Mouse (Mus musculus) small intestine, adult 2 months (tissue): ENCODE measurements around the gene Ptges2. TPM values are rescaled to one million over a fixed set of nuclear protein-coding genes. Genes with fewer than 3 reads are reported as not detected.

Experiments used
- H3K27ac ChIP-seq: fragments of 200-500 bp; 2 replicates; pipeline ENCODE4 v1.5.1; 2012; ENCODE audit warnings: low read depth, low read length, control low read depth, inconsistent platforms; ENCODE audit not compliant: insufficient read depth
- H3K27me3 ChIP-seq: fragments of 200-500 bp; 2 replicates; pipeline ENCODE4 v1.6.1; 2012; ENCODE audit warnings: mild to moderate bottlenecking, moderate library complexity, low read length, inconsistent platforms; ENCODE audit not compliant: control insufficient read depth, insufficient read depth
- H3K36me3 ChIP-seq: fragments of 200-500 bp; 2 replicates; pipeline ENCODE4 v1.6.1; 2012; ENCODE audit warnings: mild to moderate bottlenecking, low read length, control low read depth, inconsistent platforms; ENCODE audit not compliant: control insufficient read depth, insufficient read depth
- H3K4me1 ChIP-seq: fragments of 200-500 bp; 2 replicates; pipeline ENCODE4 v1.6.1; 2012; ENCODE audit warnings: low read length, inconsistent platforms, mixed read lengths; ENCODE audit not compliant: control insufficient read depth, insufficient read depth, insufficient read length
- H3K4me3 ChIP-seq: fragments of 200-500 bp; 2 replicates; pipeline ENCODE4 v1.5.1; 2012; ENCODE audit warnings: low read depth, mild to moderate bottlenecking, control low read depth, inconsistent platforms, low read length, moderate library complexity
- CTCF ChIP-seq: fragments of 200-500 bp; IDR thresholded peaks from 2 replicates; pipeline ENCODE4 v1.5.1; 2012; ENCODE audit warnings: low read depth, mild to moderate bottlenecking, control low read depth, inconsistent platforms, low read length, moderate library complexity, mixed read lengths; ENCODE audit not compliant: insufficient replicate concordance, insufficient read length; ENCODE audit errors: extremely low read depth
- POLR2A ChIP-seq: fragments of 200-500 bp; IDR thresholded peaks from 2 replicates; pipeline ENCODE4 v1.6.1; 2012; ENCODE audit warnings: low read depth, mild to moderate bottlenecking, control low read depth, inconsistent platforms, low read length, moderate library complexity
- WGBS: fragments of 180-500 bp; shearing (Covaris S2); methylation state at CpG from one replicate; pipeline ENCODE4 v1.1.7; 2018; 5-methylcytosine and 5-hydroxymethylcytosine counted together
- polyA plus RNA-seq: library from polyadenylated mRNA; depleted of rRNA; stranded (reverse); fragments of >200 nt; gene quantifications from 2 replicates; pipeline ENCODE4 v1.2.3, GENCODE M21; 2012

Ptges2 gene
- polyA plus RNA-seq, 1 experiment, result 32.6 TPM

DNA sequence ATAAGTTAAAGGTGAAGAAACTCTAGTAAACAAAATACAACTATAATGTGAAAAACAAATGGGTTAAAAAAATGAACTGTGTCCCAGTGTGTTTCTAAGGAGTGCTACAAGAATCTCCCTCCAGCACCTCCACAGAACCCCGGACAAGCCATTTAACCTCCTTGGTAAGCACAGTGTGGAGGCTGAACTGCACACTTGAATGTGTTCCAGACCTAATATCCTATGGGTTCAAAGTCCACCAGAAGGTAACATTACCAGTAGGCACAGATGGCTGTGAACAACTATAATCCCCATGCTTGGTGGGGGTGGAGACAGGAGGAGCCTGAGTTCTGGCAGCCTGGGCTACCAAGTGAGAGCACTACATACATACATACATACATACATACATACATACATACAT, 44.9 kb downstream of the Ptges2 start:
- Histone ChIP-seq H3K4me3 (no peak overlapping the region), H3K4me1 (peaks cover 36% of the 10 kb centered on the region; the same call in 1 of the 2 replicates), H3K36me3 (peaks cover 9% of the 10 kb centered on the region), H3K27me3 (no peaks in the 10 kb centered on the region), H3K27ac (peak overlapping the region; percentile 68)
- WGBS, result 25% methylated on average over 1 of the region's 1 CpGs
- TF ChIP-seq POLR2A (no peak), CTCF (no peak)

DNA sequence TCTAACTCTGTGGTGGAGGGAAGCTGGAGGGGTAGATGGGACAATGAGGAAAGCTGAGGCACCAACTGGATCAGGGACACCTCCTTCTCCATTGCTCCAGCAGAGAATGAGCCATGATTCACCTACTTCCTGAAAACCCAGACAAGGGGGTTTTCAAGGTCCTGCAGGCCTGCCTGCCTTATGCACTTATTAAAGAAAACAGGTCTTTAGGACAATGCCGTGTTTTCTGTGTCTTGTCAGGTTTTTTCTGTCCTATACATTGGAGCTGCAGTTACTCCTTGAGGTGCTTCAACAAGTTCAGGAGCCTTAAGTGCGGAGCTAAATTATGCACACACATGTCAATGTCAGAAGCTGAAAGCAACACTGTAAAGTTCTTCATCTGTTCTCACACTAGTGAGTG, 45.9 kb downstream of the Ptges2 start:
- H3K27me3 ChIP-seq, result no peaks in the 10 kb centered on the region
- H3K36me3 ChIP-seq, result peaks cover 10% of the 10 kb centered on the region
- no peak for TF ChIP-seq POLR2A
- H3K4me1 ChIP-seq, result peaks cover 36% of the 10 kb centered on the region; the same call in 1 of the 2 replicates
- WGBS, result 63% methylated on average over 2 of the region's 2 CpGs
- H3K4me3 ChIP-seq, result no peak overlapping the region
- H3K27ac ChIP-seq, result peak overlapping the region; percentile 68

DNA sequence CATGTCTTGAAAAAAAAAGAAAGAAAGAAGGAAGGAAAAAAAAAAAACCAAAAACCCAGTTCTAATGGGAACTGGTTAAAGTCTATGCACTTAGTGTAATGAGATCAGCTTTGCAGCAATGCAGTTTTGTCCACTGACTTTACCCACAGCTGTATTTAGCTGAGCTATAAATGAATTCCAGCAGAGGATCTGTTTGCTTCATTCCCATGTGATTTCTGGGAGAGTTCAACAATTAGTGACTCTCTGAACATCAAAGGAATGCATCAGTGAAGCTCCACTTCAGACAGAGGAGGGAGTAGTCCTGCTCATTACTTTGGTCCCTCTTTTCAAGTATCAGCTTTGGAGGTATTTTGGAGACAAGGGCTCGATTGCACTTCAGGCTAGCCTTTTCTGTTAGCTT, 49.8 kb downstream of the Ptges2 start:
- Histone ChIP-seq H3K4me3 (no peak overlapping the region), H3K4me1 (peaks cover 26% of the 10 kb centered on the region; the same call in 1 of the 2 replicates), H3K36me3 (peaks cover 12% of the 10 kb centered on the region), H3K27ac (no peak overlapping the region), H3K27me3 (no peaks in the 10 kb centered on the region)
- WGBS, result 33% methylated on average over 1 of the region's 1 CpGs
- TF ChIP-seq CTCF (no peak), POLR2A (no peak)

DNA sequence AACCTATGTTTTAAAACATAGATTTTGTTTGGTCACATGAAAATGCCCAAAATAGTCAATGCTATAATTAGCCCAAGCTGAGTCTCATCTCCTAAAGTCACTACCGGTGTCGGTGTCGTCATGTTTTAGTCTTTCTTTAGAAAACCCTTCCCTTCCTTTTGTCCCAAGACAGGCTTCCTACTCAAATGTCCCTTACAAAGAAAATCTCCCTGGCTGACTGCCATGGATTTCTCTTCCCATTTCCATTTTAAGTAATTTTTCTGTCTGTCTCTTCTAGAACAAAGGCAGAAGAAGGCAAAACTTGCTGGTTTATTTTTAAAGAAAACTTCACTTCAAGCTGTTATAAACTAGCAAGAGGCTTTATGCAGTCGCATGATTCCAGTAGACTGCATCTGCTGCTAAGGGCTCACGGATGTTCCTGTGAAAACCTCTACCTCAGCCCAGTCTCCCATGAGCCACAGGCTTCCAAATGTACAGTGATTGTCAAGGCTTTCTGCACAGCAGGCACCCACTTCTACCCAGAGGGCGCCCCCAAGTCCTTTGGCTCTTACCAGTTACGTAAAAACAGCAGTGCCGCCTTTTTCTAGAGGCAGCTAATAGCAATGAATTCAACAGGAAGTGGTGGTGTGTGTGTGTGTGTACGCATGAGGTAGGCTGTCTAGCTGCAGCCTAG, 51.7 kb downstream of the Ptges2 start:
- WGBS, result 29% methylated on average over 9 of the region's 9 CpGs
- Histone ChIP-seq H3K4me3 (peak overlapping the region; percentile 11; the same call in 1 of the 2 replicates), H3K27me3 (no peaks in the 10 kb centered on the region), H3K27ac (peak overlapping the region; percentile 79), H3K4me1 (peaks cover 14% of the 10 kb centered on the region), H3K36me3 (peaks cover 12% of the 10 kb centered on the region)
- TF ChIP-seq POLR2A, result no peak
- peak; percentile 12; the same call in 1 of the 2 replicates for TF ChIP-seq CTCF

DNA sequence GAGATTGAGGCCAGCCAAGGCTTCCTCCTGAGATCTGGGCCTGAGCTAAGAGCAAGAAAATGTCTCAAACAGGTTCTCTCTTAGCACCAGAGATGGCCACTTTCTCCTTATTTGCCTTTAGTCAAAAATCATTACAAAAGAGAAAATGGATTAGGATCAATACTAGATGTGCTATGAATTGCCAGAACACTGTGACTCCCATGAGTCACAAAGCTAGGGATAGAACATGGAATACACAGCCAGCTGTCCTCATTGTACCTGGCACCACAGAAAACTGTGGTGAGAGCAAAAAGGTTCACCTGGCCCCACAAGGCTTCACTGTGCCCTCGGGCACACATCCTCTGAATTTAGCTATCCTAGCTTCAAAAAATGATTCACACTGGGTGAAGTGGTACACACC, 52.8 kb downstream of the Ptges2 start:
- Histone ChIP-seq H3K27ac (peak overlapping the region; percentile 33; the same call in 1 of the 2 replicates), H3K27me3 (no peaks in the 10 kb centered on the region), H3K4me1 (peaks cover 17% of the 10 kb centered on the region), H3K36me3 (peaks cover 12% of the 10 kb centered on the region), H3K4me3 (no peak overlapping the region)
- 31% methylated on average over 1 of the region's 1 CpGs for WGBS
- TF ChIP-seq POLR2A (no peak), CTCF (no peak)

DNA sequence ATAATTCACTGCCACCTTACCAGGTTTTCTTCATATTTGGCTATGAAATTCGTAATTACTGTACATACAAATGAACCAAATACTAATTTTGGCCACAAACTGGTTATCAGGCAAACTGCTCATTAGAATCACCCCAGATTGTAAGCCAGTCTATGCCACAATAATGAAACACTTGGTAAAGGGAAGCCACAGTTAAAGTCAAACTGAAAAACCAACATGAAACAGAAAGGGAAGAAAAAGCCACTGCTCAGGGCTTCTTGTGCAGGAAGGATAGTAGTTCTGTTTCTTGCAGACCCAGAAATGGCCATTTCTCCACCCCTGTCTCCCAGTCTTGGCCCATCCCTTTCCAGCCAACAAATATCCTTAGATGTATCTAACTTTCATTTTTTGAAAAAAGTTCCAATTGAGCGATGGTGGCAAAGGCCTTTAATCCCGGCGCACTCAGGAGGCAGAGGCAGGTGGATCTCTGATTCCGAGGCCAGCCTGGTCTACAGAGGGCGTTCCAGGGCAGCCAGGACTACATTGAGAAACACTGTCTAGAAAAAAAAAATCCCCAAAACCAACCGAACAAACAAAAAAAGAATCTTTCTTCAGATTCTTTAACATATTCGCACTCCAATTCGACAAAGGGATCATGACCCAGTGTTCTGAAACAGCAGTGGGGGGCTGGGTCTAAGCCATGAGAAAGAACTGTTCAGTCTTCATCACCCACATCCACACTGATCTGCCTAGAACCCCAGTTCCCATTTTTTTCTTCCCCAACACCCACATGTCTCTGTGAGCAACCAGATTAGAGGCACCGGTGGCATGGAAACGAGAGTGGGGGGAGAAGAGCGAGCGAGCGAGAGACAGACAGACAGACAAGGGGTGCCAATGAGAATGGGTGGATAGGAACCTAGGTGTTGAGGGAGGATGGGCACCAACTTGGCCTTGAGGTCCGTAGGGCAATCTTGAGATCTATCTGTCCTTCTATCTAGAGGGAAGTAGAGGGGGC, 54.4 kb downstream of the Ptges2 start, which contains the start of gene Naif1:
Gene Naif1, plus strand, starts transcription at position 697 of the 994 bp plus-strand sequence.
- WGBS, result 31% methylated on average over 15 of the region's 15 CpGs
- no peaks in the 10 kb centered on the region for H3K27me3 ChIP-seq
- TF ChIP-seq POLR2A (no peak), CTCF (no peak)
- peak within 1 kb of the TSS; percentile 77 for H3K4me3 ChIP-seq
- peaks cover 14% of the 10 kb centered on the region for H3K4me1 ChIP-seq
- peaks cover 10% of the 10 kb centered on the region for H3K36me3 ChIP-seq
- peak within 1 kb of the TSS; percentile 76 for H3K27ac ChIP-seq
